In genomic region chr10:58560521-58560920, GRCm38 (mm10) we compare ENCODE assay signal across 16 mouse cellular contexts.
DNase-seq lines count a peak whose midpoint lies in the region; ATAC-seq lines count a peak whose summit lies in the region.
"Had no signal": no experiment of that assay in that cellular context is flagged by ENCODE, and none has a peak within 500 bp of the region (broad histone marks: within the 10 kb centered on the region; RNA-seq: fewer than 3 reads in every experiment).

No protein-coding gene starts in this region.

- H3K4me2 ChIP-seq in kidney, embryonic 16.5 days (replicated peaks; ENCODE audit: low read depth, low read length): no peak overlapping the region
- H3K4me2 ChIP-seq in hindbrain, embryonic 14.5 days (replicated peaks): no peak overlapping the region
- H3K4me2 ChIP-seq: embryonic facial prominence, embryonic 15.5 days; heart, embryonic 13.5 days; hindbrain, embryonic 12.5 days had no signal

- WGBS in kidney, embryonic 16.5 days: 67% methylated on average over 6 of the region's 6 CpGs
- WGBS in hindbrain, embryonic 14.5 days: 89% methylated on average over 6 of the region's 6 CpGs

- H3K4me3 ChIP-seq in kidney, embryonic 16.5 days (ENCODE audit: low read length): no peak overlapping the region
- H3K4me3 ChIP-seq in hindbrain, embryonic 14.5 days (replicated peaks; ENCODE audit: low read length): no peak overlapping the region
- H3K4me3 ChIP-seq: embryonic facial prominence, embryonic 15.5 days; erythroblast, embryonic 14.5 days; forebrain, embryonic 10.5 days; gastrocnemius, adult 2 months; heart, embryonic 13.5 days; hindbrain, embryonic 12.5 days had no signal

- peak; percentile 83; the same call in 1 of the 2 replicates for ATAC-seq in kidney, embryonic 16.5 days (ENCODE audit: low FRiP score, low TSS enrichment)
- no peak for ATAC-seq in hindbrain, embryonic 14.5 days (ENCODE audit: low FRiP score)

- H3K9ac ChIP-seq in kidney, embryonic 16.5 days (replicated peaks; ENCODE audit: low read length): no peak overlapping the region
- H3K9ac ChIP-seq in hindbrain, embryonic 14.5 days: no peak overlapping the region
- H3K9ac ChIP-seq: embryonic facial prominence, embryonic 15.5 days; heart, embryonic 13.5 days; hindbrain, embryonic 12.5 days had no signal

- H3K27me3 ChIP-seq in kidney, embryonic 16.5 days (ENCODE audit: insufficient read depth, low read length): no peaks in the 10 kb centered on the region
- no peaks in the 10 kb centered on the region for H3K27me3 ChIP-seq in hindbrain, embryonic 14.5 days (ENCODE audit: control insufficient read depth, insufficient read depth, low read length)
- H3K27me3 ChIP-seq: embryonic facial prominence, embryonic 15.5 days; heart, embryonic 13.5 days; hindbrain, embryonic 12.5 days had no signal

- no peaks in the 10 kb centered on the region for H3K36me3 ChIP-seq in kidney, embryonic 16.5 days (ENCODE audit: insufficient read depth, low read length)
- H3K36me3 ChIP-seq in hindbrain, embryonic 14.5 days (replicated peaks; ENCODE audit: control insufficient read depth, insufficient read depth): no peaks in the 10 kb centered on the region
- H3K36me3 ChIP-seq: embryonic facial prominence, embryonic 15.5 days; heart, embryonic 13.5 days; hindbrain, embryonic 12.5 days had no signal

- H3K27ac ChIP-seq in kidney, embryonic 16.5 days (ENCODE audit: low read length): no peak overlapping the region
- H3K27ac ChIP-seq in hindbrain, embryonic 14.5 days: no peak overlapping the region
- H3K27ac ChIP-seq: embryonic facial prominence, embryonic 15.5 days; forebrain, embryonic 10.5 days; gastrocnemius, adult 2 months; heart, embryonic 13.5 days; hindbrain, embryonic 12.5 days had no signal

- peak; percentile 8 for DNase-seq in kidney, adult 18-20 months
- no peak for DNase-seq in kidney, postnatal 25 days
- peak; percentile 14 to 20 for DNase-seq in kidney, postnatal 36 days
- DNase-seq in hindbrain, embryonic 14.5 days (ENCODE audit: low spot score): no peak
- DNase-seq in ovary, adult 18-20 months (ENCODE audit: low spot score): no peak
- DNase-seq in lung, postnatal 14 days: no peak
- DNase-seq: adrenal gland, adult 8-10 months; gastrocnemius, postnatal 25 days; heart, adult 11 months had no signal

- no peaks in the 10 kb centered on the region for H3K9me3 ChIP-seq in kidney, embryonic 16.5 days (ENCODE audit: low read length)
- no peaks in the 10 kb centered on the region for H3K9me3 ChIP-seq in hindbrain, embryonic 14.5 days (ENCODE audit: control insufficient read depth, low read length)
- H3K9me3 ChIP-seq: embryonic facial prominence, embryonic 15.5 days; forebrain, embryonic 10.5 days; heart, embryonic 13.5 days; hindbrain, embryonic 12.5 days had no signal

- H3K4me1 ChIP-seq in kidney, embryonic 16.5 days (ENCODE audit: insufficient read depth, low read length): no peaks in the 10 kb centered on the region; the same call in 1 of the 2 replicates
- H3K4me1 ChIP-seq in hindbrain, embryonic 14.5 days (replicated peaks; ENCODE audit: control insufficient read depth, insufficient read depth, low read length): no peaks in the 10 kb centered on the region
- H3K4me1 ChIP-seq: embryonic facial prominence, embryonic 15.5 days; forebrain, embryonic 10.5 days; heart, embryonic 13.5 days; hindbrain, embryonic 12.5 days had no signal

Comparison
In these comparisons a context has a peak if more than half of its experiments do, and no peak if none do; other contexts are left out.
1. DNase-seq: peak in kidney, adult 18-20 months (single experiment) and kidney, postnatal 36 days (2 of 2); none in kidney, postnatal 25 days (0 of 2), hindbrain, embryonic 14.5 days (single experiment), ovary, adult 18-20 months (single experiment) and lung, postnatal 14 days (single experiment).